Comparison of ENCODE assay signal across 22 mouse cellular contexts in genomic region chr2:167514641-167515040, GRCm38 (mm10). TPM values are rescaled to one million over a fixed set of nuclear protein-coding genes. Genes with fewer than 3 reads are reported as not detected.
"Had no signal": no experiment of that assay in that cellular context is flagged by ENCODE, and none has a peak within 500 bp of the region (broad histone marks: within the 10 kb centered on the region; RNA-seq: fewer than 3 reads in every experiment).

No protein-coding gene starts in this region.

- H3K4me1 ChIP-seq: hindbrain, embryonic 10.5 days; hindbrain, embryonic 12.5 days; intestine, embryonic 15.5 days; limb, embryonic 10.5 days; limb, embryonic 12.5 days had no signal

- H3K4me3 ChIP-seq: heart, adult 2 months; heart, embryonic 10.5 days; hindbrain, embryonic 10.5 days; hindbrain, embryonic 12.5 days; intestine, embryonic 15.5 days; layer of hippocampus, adult 2 months; left cerebral cortex, adult 2 months; limb, embryonic 10.5 days; limb, embryonic 12.5 days; liver, embryonic 13.5 days; liver, embryonic 15.5 days had no signal

- H3K27me3 ChIP-seq: hindbrain, embryonic 12.5 days; intestine, embryonic 15.5 days; limb, embryonic 12.5 days; liver, embryonic 13.5 days; liver, embryonic 15.5 days had no signal

- DNase-seq: gastrocnemius, postnatal 25 days; heart, adult 2 months; heart, postnatal 10 days; heart, postnatal 4 days; kidney, adult 8-10 months; kidney, postnatal 10 days; kidney, postnatal 4 days; liver; liver, embryonic 13.5 days; liver, postnatal 0 days had no signal

- H3K27ac ChIP-seq: heart, adult 2 months; heart, embryonic 10.5 days; hindbrain, embryonic 10.5 days; hindbrain, embryonic 12.5 days; hindbrain, embryonic 14.5 days; intestine, embryonic 15.5 days; layer of hippocampus, adult 2 months; left cerebral cortex, adult 2 months; limb, embryonic 10.5 days; limb, embryonic 12.5 days; liver, embryonic 13.5 days; liver, embryonic 15.5 days had no signal

RNA-seq across cellular contexts. Expression of gene Snai1, which starts 23.4 kb away (rescaled TPM):
- total RNA-seq: granulocyte monocyte progenitor cell, adult 5-6 weeks had no signal
- polyA plus RNA-seq: inflammation-experienced regulatory T-cells, adult 6 months had no signal
